Mouse (Mus musculus) heart, embryonic 16.5 days (tissue): ENCODE results near the gene Pdcl3. TPM values are rescaled to one million over a fixed set of nuclear protein-coding genes. Genes with fewer than 3 reads are reported as not detected.

Experiments used
- ATAC-seq: fragments of 200-750 bp; cut with Nextera tagmentation; replicated peaks from 2 replicates; pipeline ENCODE4 v1.8.0; 2017; ENCODE audit warnings: moderate number of reproducible peaks; ENCODE audit not compliant: insufficient read depth, low FRiP score; ENCODE audit errors: extremely low read depth
- H3K27ac ChIP-seq: fragments of 300-500 bp; sonication (generic); 2 replicates; pipeline ENCODE4 v1.5.1; 2014; ENCODE audit warnings: mild to moderate bottlenecking, low read length, control low read depth, moderate library complexity
- H3K27me3 ChIP-seq: fragments of 300-500 bp; sonication (generic); 2 replicates; pipeline ENCODE4 v1.6.1; 2014; ENCODE audit warnings: low read length, mixed read lengths; ENCODE audit not compliant: control insufficient read depth, insufficient read depth
- H3K36me3 ChIP-seq: fragments of 300-500 bp; sonication (generic); 2 replicates; pipeline ENCODE4 v1.6.1; 2014; ENCODE audit not compliant: control insufficient read depth, insufficient read depth
- H3K4me1 ChIP-seq: fragments of 300-500 bp; sonication (generic); 2 replicates; pipeline ENCODE4 v1.6.1; 2014; ENCODE audit warnings: low read length, mixed read lengths; ENCODE audit not compliant: control insufficient read depth, insufficient read depth
- H3K4me2 ChIP-seq: fragments of 300-500 bp; sonication (generic); 2 replicates; pipeline ENCODE4 v1.6.1; 2014; ENCODE audit warnings: low read depth, mild to moderate bottlenecking, control low read depth, low read length
- H3K4me3 ChIP-seq: fragments of 300-500 bp; sonication (generic); 2 replicates; pipeline ENCODE4 v1.5.1; 2014; ENCODE audit warnings: mild to moderate bottlenecking, control low read depth, low read length
- H3K9ac ChIP-seq: fragments of 300-500 bp; sonication (generic); 2 replicates; pipeline ENCODE4 v1.6.1; 2014; ENCODE audit warnings: low read length, control low read depth
- H3K9me3 ChIP-seq: fragments of 300-500 bp; sonication (generic); replicated peaks from 2 replicates; pipeline ENCODE4 v1.6.1; 2016; ENCODE audit warnings: low read length; ENCODE audit not compliant: control insufficient read depth
- WGBS: fragments of 180-500 bp; shearing (Covaris S2); extraction: QIAGEN DNeasy Blood & Tissue Kit; methylation state at CpG from one replicate; pipeline ENCODE4 v1.1.7; 2014; 5-methylcytosine and 5-hydroxymethylcytosine counted together
- polyA plus RNA-seq: library from polyadenylated mRNA; unstranded; fragments of >200 nt; fragmentation: Nextera tagmentation; extraction: Ambion mirVana; gene quantifications from 2 replicates; pipeline ENCODE4 v1.2.1, GENCODE M21; 2015

The Pdcl3 gene
- polyA plus RNA-seq, 1 experiment from 2014 or later: 156 TPM

GRCm38 (mm10) chr1:38983870-38984269 is 1.5 kb upstream of the Pdcl3 start:
- no peaks in the 10 kb centered on the region for H3K27me3 ChIP-seq
- ATAC-seq: no peak
- H3K36me3 ChIP-seq: no peaks in the 10 kb centered on the region
- H3K4me2 ChIP-seq: no peak overlapping the region
- WGBS: 19% methylated on average over 2 of the region's 2 CpGs
- H3K4me3 ChIP-seq: no peak overlapping the region
- peaks cover 3% of the 10 kb centered on the region for H3K4me1 ChIP-seq
- H3K9me3 ChIP-seq: no peaks in the 10 kb centered on the region
- H3K27ac ChIP-seq: no peak overlapping the region
- H3K9ac ChIP-seq: no peak overlapping the region

GRCm38 (mm10) chr1:38987080-38987864 is 1.9 kb downstream of the Pdcl3 start:
- peak; percentile 98 for ATAC-seq
- H3K4me3 ChIP-seq: peak overlapping the region; percentile 74

GRCm38 (mm10) chr1:38987865-38988211 is 2.4 kb downstream of the Pdcl3 start:
- Histone ChIP-seq H3K9ac (peak overlapping the region; percentile 85), H3K4me3 (peak overlapping the region; percentile 74), H3K9me3 (no peaks in the 10 kb centered on the region), H3K27ac (peak overlapping the region; percentile 80), H3K4me2 (peak overlapping the region; percentile 93), H3K36me3 (peaks cover 7% of the 10 kb centered on the region), H3K27me3 (no peaks in the 10 kb centered on the region), H3K4me1 (peaks cover 22% of the 10 kb centered on the region)
- WGBS: under 1% methylated on average over 25 of the region's 25 CpGs
- peak; percentile 83 for ATAC-seq

More at GRCm38 (mm10) chr1:38987080-38987864, 1.9 kb downstream of the Pdcl3 start:
- peak overlapping the region; percentile 83 for H3K27ac ChIP-seq
- H3K36me3 ChIP-seq: peaks cover 7% of the 10 kb centered on the region
- H3K27me3 ChIP-seq: no peaks in the 10 kb centered on the region
- H3K4me1 ChIP-seq: peaks cover 17% of the 10 kb centered on the region
- 5% methylated on average over 38 of the region's 38 CpGs for WGBS
- peak overlapping the region; percentile 72 for H3K4me2 ChIP-seq
- peak overlapping the region; percentile 85 for H3K9ac ChIP-seq
- H3K9me3 ChIP-seq: no peaks in the 10 kb centered on the region

- peaks cover 10% of the 10 kb centered on the region for H3K36me3 ChIP-seq
- H3K9ac ChIP-seq: peak overlapping the region; percentile 85
- H3K9me3 ChIP-seq: no peaks in the 10 kb centered on the region
- WGBS: 12% methylated on average over 7 of the region's 7 CpGs
- peak overlapping the region; percentile 93 for H3K4me2 ChIP-seq
- no peaks in the 10 kb centered on the region for H3K27me3 ChIP-seq
- H3K27ac ChIP-seq: peak overlapping the region; percentile 80
- H3K4me3 ChIP-seq: peak overlapping the region; percentile 74
- no peak for ATAC-seq
- H3K4me1 ChIP-seq: peaks cover 22% of the 10 kb centered on the region
Observed at GRCm38 (mm10) chr1:38988357-38988756, 2.9 kb downstream of the Pdcl3 start.

- ATAC-seq: no peak
- WGBS: 58% methylated on average over 3 of the region's 3 CpGs
- Histone ChIP-seq H3K9me3 (no peaks in the 10 kb centered on the region), H3K36me3 (peaks cover 39% of the 10 kb centered on the region), H3K4me3 (no peak overlapping the region), H3K9ac (peak overlapping the region; percentile 15), H3K27me3 (no peaks in the 10 kb centered on the region), H3K4me2 (no peak overlapping the region), H3K27ac (no peak overlapping the region), H3K4me1 (peaks cover 22% of the 10 kb centered on the region)
Observed at GRCm38 (mm10) chr1:38992365-38992764, 7.0 kb downstream of the Pdcl3 start.

- H3K27ac ChIP-seq: no peak overlapping the region
- no peaks in the 10 kb centered on the region for H3K27me3 ChIP-seq
- H3K4me2 ChIP-seq: no peak overlapping the region
- no peak overlapping the region for H3K4me3 ChIP-seq
- H3K36me3 ChIP-seq: peaks cover 15% of the 10 kb centered on the region
- ATAC-seq: 0 out of 2 replicates have a peak, but pooled peaks have one; percentile 60
- H3K9me3 ChIP-seq: no peaks in the 10 kb centered on the region
- H3K9ac ChIP-seq: no peak overlapping the region
- 12% methylated on average over 5 of the region's 5 CpGs for WGBS
- no peaks in the 10 kb centered on the region for H3K4me1 ChIP-seq
Observed at GRCm38 (mm10) chr1:39001106-39001505, 15.7 kb downstream of the Pdcl3 start.

- Histone ChIP-seq H3K9ac (no peak overlapping the region), H3K4me3 (no peak overlapping the region), H3K27me3 (no peaks in the 10 kb centered on the region), H3K4me1 (peaks cover 13% of the 10 kb centered on the region), H3K9me3 (no peaks in the 10 kb centered on the region), H3K36me3 (no peaks in the 10 kb centered on the region), H3K4me2 (no peak overlapping the region), H3K27ac (no peak overlapping the region)
- 80% methylated on average over 10 of the region's 10 CpGs for WGBS
- no peak for ATAC-seq
Observed at GRCm38 (mm10) chr1:39005751-39006354, 20.4 kb downstream of the Pdcl3 start.

- H3K36me3 ChIP-seq: no peaks in the 10 kb centered on the region
- no peak overlapping the region for H3K4me3 ChIP-seq
- H3K27ac ChIP-seq: peak overlapping the region; percentile 86
- H3K4me2 ChIP-seq: peak overlapping the region; percentile 32; the same call in 1 of the 2 replicates
- H3K9me3 ChIP-seq: no peaks in the 10 kb centered on the region
- no peaks in the 10 kb centered on the region for H3K27me3 ChIP-seq
- 36% methylated on average over 11 of the region's 11 CpGs for WGBS
- H3K9ac ChIP-seq: peak overlapping the region; percentile 25; the same call in 1 of the 2 replicates
- ATAC-seq: peak; percentile 87
- peaks cover 13% of the 10 kb centered on the region for H3K4me1 ChIP-seq
Observed at GRCm38 (mm10) chr1:39006830-39007829, 21.7 kb downstream of the Pdcl3 start.
